Mouse (Mus musculus) spleen, embryonic (tissue): ENCODE data around the gene Neu4.
"Not testable (repeated sequence)": the region's sequence is repeated elsewhere in the genome, so short reads cannot be mapped to it uniquely, and the experiment has no call there.

Experiments
- CTCF ChIA-PET: fragments of 350-600 bp; sonication (Branson Sonifier 250); formaldehyde crosslinking; loops from one replicate; lab custom pipeline; 2022; lab: Charles Lee

The Neu4 gene

GRCm38 (mm10) chr1:94020151-94020550, at the start of gene Neu4:
Neu4 (plus strand) TSS chr1:94020451.
- CTCF ChIA-PET, result no interaction called here

GRCm38 (mm10) chr1:93970797-93971196, 49.5 kb upstream of the Neu4 start:
- CTCF ChIA-PET, result not testable (repeated sequence)

GRCm38 (mm10) chr1:93975764-93976163, 44.5 kb upstream of the Neu4 start:
- CTCF ChIA-PET, result not testable (repeated sequence)

- CTCF ChIA-PET, result not testable (repeated sequence)
Observed at GRCm38 (mm10) chr1:93978287-93978686, 42.0 kb upstream of the Neu4 start.

GRCm38 (mm10) chr1:93980932-93981331, 39.3 kb upstream of the Neu4 start:
- CTCF ChIA-PET, result not testable (repeated sequence)

GRCm38 (mm10) chr1:93986167-93986566, 34.1 kb upstream of the Neu4 start:
- CTCF ChIA-PET, result no interaction called here

- CTCF ChIA-PET, result no interaction called here
Observed at GRCm38 (mm10) chr1:93988786-93989185, 31.5 kb upstream of the Neu4 start.

GRCm38 (mm10) chr1:93990209-93990608, 30.0 kb upstream of the Neu4 start, which contains the start of gene Gal3st2c:
Gal3st2c (plus strand) TSS chr1:93990509.
- CTCF ChIA-PET, result not testable (repeated sequence)

- CTCF ChIA-PET, result not testable (repeated sequence)
Observed at GRCm38 (mm10) chr1:93991068-93991467, 29.2 kb upstream of the Neu4 start.

- CTCF ChIA-PET, result not testable (repeated sequence)
Observed at GRCm38 (mm10) chr1:93991491-93991890, 28.8 kb upstream of the Neu4 start.

- CTCF ChIA-PET, result no interaction called here
Observed at GRCm38 (mm10) chr1:94001023-94001422, 19.2 kb upstream of the Neu4 start.

GRCm38 (mm10) chr1:94005954-94006506, 14.2 kb upstream of the Neu4 start:
- CTCF ChIA-PET, result not testable (repeated sequence)

- CTCF ChIA-PET, result not testable (repeated sequence)
Observed at GRCm38 (mm10) chr1:94008826-94009225, 11.4 kb upstream of the Neu4 start.

- CTCF ChIA-PET, result no interaction called here
Observed at GRCm38 (mm10) chr1:94011643-94012042, 8.6 kb upstream of the Neu4 start.

- CTCF ChIA-PET, result no interaction called here
Observed at GRCm38 (mm10) chr1:94027506-94028108, 7.4 kb downstream of the Neu4 start.

GRCm38 (mm10) chr1:94028741-94029140, 8.5 kb downstream of the Neu4 start:
- CTCF ChIA-PET, result no interaction called here

- CTCF ChIA-PET, result no interaction called here
Observed at GRCm38 (mm10) chr1:94033075-94033602, 12.9 kb downstream of the Neu4 start.

- CTCF ChIA-PET, result no interaction called here
Observed at GRCm38 (mm10) chr1:94034984-94035743, 14.9 kb downstream of the Neu4 start.

GRCm38 (mm10) chr1:94040391-94040790, 20.1 kb downstream of the Neu4 start:
- CTCF ChIA-PET, result no interaction called here

- CTCF ChIA-PET, result no interaction called here
Observed at GRCm38 (mm10) chr1:94045559-94045958, 25.3 kb downstream of the Neu4 start.

- CTCF ChIA-PET, result no interaction called here
Observed at GRCm38 (mm10) chr1:94046544-94046943, 26.3 kb downstream of the Neu4 start.

GRCm38 (mm10) chr1:94051104-94051503, 30.9 kb downstream of the Neu4 start:
- CTCF ChIA-PET, result no interaction called here

- CTCF ChIA-PET, result no interaction called here
Observed at GRCm38 (mm10) chr1:94052373-94052772, 32.1 kb downstream of the Neu4 start, which contains the start of gene Pdcd1. Pdcd1 (minus strand) TSS chr1:94052553.
